Mouse (Mus musculus) Patski (cell line): ENCODE data around the gene Csnk2b. TPM values are rescaled to one million over a fixed set of nuclear protein-coding genes. Genes with fewer than 3 reads are reported as not detected.
"Not testable (repeated sequence)": the region's sequence is repeated elsewhere in the genome, so short reads cannot be mapped to it uniquely, and the experiment has no call there.

Experiments used
- ATAC-seq: fragments of 100-300 bp; one replicate; pipeline ENCODE4 v1.8.0; 2021
- CTCF ChIA-PET: fragments of 350-600 bp; sonication (Branson Sonifier 250); formaldehyde crosslinking; loops from one replicate; lab custom pipeline; 2022; ENCODE audit warnings: inconsistent platforms; lab: Charles Lee
- POLR2A ChIA-PET: fragments of 350-600 bp; sonication (Branson Sonifier 250); formaldehyde crosslinking; loops from one replicate; lab custom pipeline; 2022; ENCODE audit warnings: antibody characterized with exemption, inconsistent platforms; lab: Charles Lee
- DNase-seq: peaks from one replicate; pipeline ENCODE4 v3.0.0-alpha.2; 2011; ENCODE audit warnings: low read depth, low spot score
- H3K27me3 ChIP-seq: fragments of 371-371 bp; one replicate; pipeline ENCODE4 v1.5.1; 2021
- CTCF ChIP-seq: fragments of 100-300 bp; IDR thresholded peaks from one replicate; pipeline ENCODE4 v1.5.1; 2021
- in situ Hi-C: fragments of 300-500 bp; cut with MboI; formaldehyde crosslinking; loops from 3 replicates; pipeline ENCODE4 v1.11.1; 2018; ENCODE audit warnings: low pct_unique_long_range_greater_than_20kb, mixed read lengths
- polyA plus RNA-seq: library from polyadenylated mRNA; unstranded; gene quantifications from one replicate; pipeline ENCODE4 v1.2.3, GENCODE M21; 2021

Csnk2b gene
- polyA plus RNA-seq, 1 experiment from 2014 or later = 254 TPM

GRCm38 (mm10) chr17:35126206-35126611 is 4.4 kb upstream of the Csnk2b start, which contains the start of gene D17H6S53E:
D17H6S53E (plus strand) TSS chr17:35126373.
- POLR2A ChIA-PET = interaction anchor here (0.6 to 1.5 kb wide), 5 partner anchors 10 to 116 kb away, joined by 3 to 4 read pairs (median 3); partner anchors contain the start of gene Ddx39b
- DNase-seq (no peak), ATAC-seq (peak; percentile 40)
- in situ Hi-C loops = loop anchor here (25.0 kb wide), 1 partner anchor 489 kb away; the partner anchor contains the start of genes Atf6b, Fkbpl, Ppt2 and Prrt1
- H3K27me3 ChIP-seq = no peaks in the 10 kb centered on the region
- TF ChIP-seq CTCF = no peak
- CTCF ChIA-PET = interaction anchor here (0.9 to 2.1 kb wide), 3 partner anchors 10 to 36 kb away, joined by 4 to 11 read pairs (median 6); partner anchors contain the start of gene Ly6g5b

- no peak for ATAC-seq
- POLR2A ChIA-PET = interaction anchor here (0.6 to 1.5 kb wide), 3 partner anchors 31 to 116 kb away, joined by 3 to 4 read pairs (median 3); partner anchors contain the start of gene Ddx39b
- in situ Hi-C loops = loop anchor here (25.0 kb wide), 1 partner anchor 488 kb away; the partner anchor contains the start of genes Atf6b, Fkbpl, Ppt2 and Prrt1
- TF ChIP-seq CTCF = no peak
- no peaks in the 10 kb centered on the region for H3K27me3 ChIP-seq
- DNase-seq = no peak
- CTCF ChIA-PET = interaction anchor here (0.9 to 2.1 kb wide), 4 partner anchors 10 to 37 kb away, joined by 3 to 11 read pairs (median 5); partner anchors contain the start of gene Ly6g5b
These were observed 3.7 kb upstream of the Csnk2b start for GRCm38 (mm10) chr17:35125578-35125977.

DNA sequence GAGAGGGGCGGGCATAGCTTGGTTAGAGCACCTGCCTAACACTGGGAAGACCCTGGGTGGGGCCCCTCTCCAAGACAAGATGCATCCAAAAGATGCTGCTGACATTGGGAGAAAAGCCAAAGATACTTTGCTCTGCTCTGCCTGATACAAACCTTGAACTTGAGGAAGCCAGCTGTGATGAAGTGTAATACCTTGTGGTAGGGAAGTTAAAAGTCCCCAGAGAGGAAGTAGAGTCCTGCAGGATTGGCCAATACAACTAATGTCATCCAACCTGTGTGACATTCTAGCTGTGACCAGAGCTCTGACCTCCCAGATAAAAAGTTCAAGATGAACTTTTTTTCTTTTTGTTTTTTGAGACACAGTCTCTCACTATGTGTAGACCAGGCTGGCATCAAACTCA is 3.2 kb upstream of the Csnk2b start:
- DNase-seq = no peak
- no peak for ATAC-seq
- H3K27me3 ChIP-seq = no peaks in the 10 kb centered on the region
- ChIA-PET CTCF (interaction anchor here (0.9 to 2.1 kb wide), 2 partner anchors 13 to 18 kb away, joined by 3 to 11 read pairs; no protein-coding TSS in a partner anchor), POLR2A (interaction anchor here (0.6 kb wide), 1 partner anchor 227 kb away, joined by 12 read pairs; the partner anchor contains the start of genes C2 and Ehmt2)
- in situ Hi-C loops = loop anchor here (25.0 kb wide), 1 partner anchor 488 kb away; the partner anchor contains the start of genes Atf6b, Fkbpl, Ppt2 and Prrt1
- no peak for TF ChIP-seq CTCF

DNA sequence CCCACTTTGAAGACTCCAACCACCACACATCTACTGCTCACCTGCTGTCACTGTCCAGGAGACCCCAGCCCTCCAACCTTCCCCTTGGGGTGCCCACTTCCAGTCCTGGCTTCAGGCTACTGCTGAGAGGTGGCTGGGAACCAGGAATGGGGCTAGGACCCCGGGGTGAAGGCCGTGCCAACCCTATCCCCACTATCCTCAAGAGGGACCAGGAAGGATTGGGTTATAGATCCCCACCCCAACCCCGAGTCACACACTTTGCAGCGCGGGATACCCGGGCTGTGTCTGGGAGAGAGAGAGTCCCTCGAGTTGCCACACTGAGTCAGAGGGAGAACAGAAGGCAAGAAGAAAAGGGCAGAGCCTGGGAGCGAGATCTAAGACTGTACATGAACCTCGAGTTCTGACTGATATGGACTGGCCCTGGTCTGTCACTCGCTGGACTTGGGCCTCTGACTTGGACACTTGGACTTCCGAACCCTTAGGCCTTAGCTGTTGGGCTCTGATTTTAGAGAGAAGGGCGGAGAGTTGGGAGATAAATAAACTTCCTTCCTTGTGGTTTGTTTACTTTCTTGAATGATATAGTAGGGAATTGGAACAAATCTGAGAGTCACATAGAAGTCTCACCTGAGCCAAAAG is 2.5 kb upstream of the Csnk2b start:
- ATAC-seq, H3K27me3 ChIP-seq, in situ Hi-C loops, DNase-seq: not testable (repeated sequence)
- ChIA-PET CTCF (interaction anchor here (0.9 to 2.1 kb wide), 2 partner anchors 14 to 18 kb away, joined by 3 to 11 read pairs; no protein-coding TSS in a partner anchor), POLR2A (interaction anchor here (0.6 kb wide), 1 partner anchor 226 kb away, joined by 12 read pairs; the partner anchor contains the start of genes C2 and Ehmt2)

DNA sequence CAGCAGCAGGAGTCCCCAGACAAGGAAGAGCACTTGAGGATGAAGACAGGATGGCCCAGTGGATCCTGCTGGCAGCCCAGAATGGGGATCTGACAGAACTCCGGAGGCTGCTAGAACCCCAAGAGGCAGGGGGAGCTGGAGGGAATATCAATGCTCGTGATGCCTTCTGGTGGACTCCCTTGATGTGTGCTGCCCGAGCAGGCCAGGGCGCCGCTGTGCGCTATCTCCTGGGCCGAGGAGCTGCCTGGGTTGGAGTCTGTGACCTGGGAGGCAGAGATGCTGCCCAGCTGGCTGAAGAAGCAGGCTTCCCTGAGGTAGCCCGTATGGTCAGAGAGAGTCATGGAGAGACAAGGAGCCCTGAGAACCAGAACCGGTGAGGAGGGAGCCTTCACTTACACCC is 1.4 kb upstream of the Csnk2b start:
- CTCF ChIA-PET, ATAC-seq, POLR2A ChIA-PET, in situ Hi-C loops, H3K27me3 ChIP-seq, DNase-seq: not testable (repeated sequence)

GRCm38 (mm10) chr17:35121143-35121799 is 582 bp downstream of the Csnk2b start, which contains the start of gene Gpank1:
Gpank1 (plus strand) TSS chr17:35121455.
- POLR2A ChIA-PET = interaction anchor here (0.7 to 1.6 kb wide), 4 partner anchors 10 to 120 kb away, joined by 3 read pairs; no protein-coding TSS in a partner anchor
- ATAC-seq (peak; percentile 89), DNase-seq (peak; percentile 87)
- CTCF ChIA-PET = interaction anchor here (0.8 to 1.8 kb wide), 3 partner anchors 26 to 99 kb away, joined by 3 to 5 read pairs (median 3); no protein-coding TSS in a partner anchor
- no peak for TF ChIP-seq CTCF
- H3K27me3 ChIP-seq = no peaks in the 10 kb centered on the region
- in situ Hi-C loops = no loop called here

- no peak for TF ChIP-seq CTCF
- DNase-seq = no peak
These were observed 1.1 kb downstream of the Csnk2b start for GRCm38 (mm10) chr17:35120745-35121142.

GRCm38 (mm10) chr17:35115046-35116019 is 6.5 kb downstream of the Csnk2b start, which contains the start of gene Ly6g5b:
Ly6g5b (minus strand) TSS chr17:35115428.
- TF ChIP-seq CTCF = no peak
- in situ Hi-C loops = no loop called here
- no peak for ATAC-seq
- POLR2A ChIA-PET = no interaction called here
- DNase-seq = no peak
- CTCF ChIA-PET = interaction anchor here (2.1 kb wide), 1 partner anchor 11 kb away, joined by 4 read pairs; the partner anchor contains the start of gene D17H6S53E
- no peaks in the 10 kb centered on the region for H3K27me3 ChIP-seq

More at GRCm38 (mm10) chr17:35120745-35121142, 1.1 kb downstream of the Csnk2b start:
- H3K27me3 ChIP-seq = no peaks in the 10 kb centered on the region
- in situ Hi-C loops = no loop called here
- ChIA-PET POLR2A (interaction anchor here (0.9 to 1.6 kb wide), 3 partner anchors 10 to 102 kb away, joined by 3 read pairs; no protein-coding TSS in a partner anchor), CTCF (interaction anchor here (0.8 to 1.8 kb wide), 2 partner anchors 47 to 99 kb away, joined by 3 to 5 read pairs; no protein-coding TSS in a partner anchor)
- peak; percentile 5 for ATAC-seq

GRCm38 (mm10) chr17:35111774-35112173 is 10.1 kb downstream of the Csnk2b start:
- ChIA-PET CTCF (no interaction called here), POLR2A (interaction anchor here (1.4 kb wide), 1 partner anchor 9 kb away, joined by 3 read pairs; the partner anchor contains the start of gene Gpank1)
- DNase-seq = no peak
- H3K27me3 ChIP-seq = no peaks in the 10 kb centered on the region
- in situ Hi-C loops = loop anchor here (5.0 kb wide), 1 partner anchor 89 kb away; no protein-coding TSS in a partner anchor
- TF ChIP-seq CTCF = no peak
- ATAC-seq = no peak
